Mouse (Mus musculus) adrenal gland, adult 8-10 months (tissue): ENCODE results near the gene Ccdc40. TPM values are rescaled to one million over a fixed set of nuclear protein-coding genes. Genes with fewer than 3 reads are reported as not detected.
"Not testable (repeated sequence)": the region's sequence is repeated elsewhere in the genome, so short reads cannot be mapped to it uniquely, and the experiment has no call there.

Source experiments
- DNase-seq: peaks from one replicate; pipeline ENCODE4 v3.0.0; 2022
- total RNA-seq, 4 experiments: library from RNA; stranded (reverse); gene quantifications; 2 replicates each; pipeline ENCODE4 v1.2.4; 2022

Gene Ccdc40
- total RNA-seq, 4 experiments from 2014 or later, result 0.73 to 1.9 (median 1.3) TPM

DNA sequence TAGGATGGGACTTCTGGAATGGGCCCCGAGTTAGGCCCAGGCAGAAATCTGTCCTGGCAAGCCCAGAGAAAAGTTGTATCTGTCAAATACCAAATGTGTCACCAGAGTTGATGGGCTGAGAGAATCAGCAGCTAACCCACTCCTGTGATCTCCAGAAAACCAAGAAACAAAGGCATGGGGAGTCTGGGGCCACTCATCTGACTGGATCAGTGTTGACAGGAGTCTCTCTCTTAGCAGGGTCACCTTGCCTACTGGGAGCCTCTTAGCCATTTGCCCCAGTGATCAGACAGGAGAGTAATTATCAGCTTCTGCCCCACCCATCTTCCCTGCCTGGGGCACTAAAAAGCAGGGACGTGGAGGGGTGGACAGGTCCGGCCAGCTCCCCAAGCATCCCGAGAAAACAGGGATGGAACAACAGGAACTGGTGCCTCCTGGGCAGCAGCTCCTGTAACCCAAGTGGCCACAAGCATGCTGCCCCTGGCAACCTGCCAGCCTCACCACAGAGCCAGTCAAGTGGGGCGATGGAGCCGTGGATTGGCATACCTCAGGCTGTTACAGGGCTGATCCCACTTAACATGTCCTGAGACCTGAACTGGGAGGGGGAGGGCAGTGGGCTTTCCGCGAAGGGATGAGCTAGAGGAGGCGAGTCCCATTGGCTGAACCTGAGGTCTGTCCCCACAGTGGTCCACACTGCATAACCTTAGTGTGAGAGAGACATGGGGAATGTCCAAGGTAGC lies 57.6 kb downstream of the Ccdc40 start:
- DNase-seq, result no peak

- no peak for DNase-seq
Measured at GRCm38 (mm10) chr11:119287207-119287992, 59.0 kb downstream of the Ccdc40 start.

DNA sequence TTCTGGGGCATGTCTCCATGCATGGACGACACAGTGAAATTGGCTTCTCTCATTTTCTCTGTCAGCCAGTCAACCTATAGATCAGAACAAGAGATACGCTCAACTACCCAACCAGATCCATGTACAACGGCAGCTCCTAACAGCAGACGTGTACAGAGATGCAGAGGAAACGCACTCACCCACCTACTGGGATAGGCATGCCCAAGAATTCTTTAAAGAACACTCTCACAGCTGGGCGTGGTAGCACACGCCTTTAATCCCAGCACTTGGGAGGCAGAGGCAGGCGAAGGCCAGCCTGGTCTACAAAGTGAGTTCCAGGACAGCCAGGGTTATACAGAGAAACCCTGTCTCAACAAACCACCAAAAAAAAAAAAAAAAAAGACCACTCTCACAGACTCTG lies 64.5 kb downstream of the Ccdc40 start:
- DNase-seq, result not testable (repeated sequence)

DNA sequence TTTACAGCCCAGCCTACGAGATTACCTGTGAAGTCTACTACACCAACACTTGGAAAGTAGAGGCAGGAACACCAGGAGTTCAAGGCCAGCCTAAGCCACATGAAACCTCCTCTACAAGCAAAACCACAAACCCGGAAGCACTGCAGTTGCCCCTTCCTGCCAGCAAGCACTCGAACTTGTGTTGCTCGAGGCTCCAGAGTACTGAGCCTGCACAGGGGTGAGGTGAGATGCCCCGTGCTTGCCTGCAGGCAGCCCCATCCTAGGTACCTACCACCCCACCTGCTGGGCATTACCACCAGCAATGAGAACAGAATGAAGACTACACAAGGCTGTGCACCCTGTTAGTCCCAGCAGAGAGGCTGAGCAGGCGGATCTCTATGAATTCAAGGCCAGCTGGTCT lies 69.6 kb downstream of the Ccdc40 start:
- DNase-seq, result no peak

- no peak for DNase-seq
Measured at GRCm38 (mm10) chr11:119298917-119299316, 70.5 kb downstream of the Ccdc40 start.

- DNase-seq, result peak; percentile 89
Measured at GRCm38 (mm10) chr11:119299391-119300245, 71.2 kb downstream of the Ccdc40 start, which contains the start of gene Eif4a3. Gene Eif4a3, minus strand, starts transcription at chr11:119300089.

DNA sequence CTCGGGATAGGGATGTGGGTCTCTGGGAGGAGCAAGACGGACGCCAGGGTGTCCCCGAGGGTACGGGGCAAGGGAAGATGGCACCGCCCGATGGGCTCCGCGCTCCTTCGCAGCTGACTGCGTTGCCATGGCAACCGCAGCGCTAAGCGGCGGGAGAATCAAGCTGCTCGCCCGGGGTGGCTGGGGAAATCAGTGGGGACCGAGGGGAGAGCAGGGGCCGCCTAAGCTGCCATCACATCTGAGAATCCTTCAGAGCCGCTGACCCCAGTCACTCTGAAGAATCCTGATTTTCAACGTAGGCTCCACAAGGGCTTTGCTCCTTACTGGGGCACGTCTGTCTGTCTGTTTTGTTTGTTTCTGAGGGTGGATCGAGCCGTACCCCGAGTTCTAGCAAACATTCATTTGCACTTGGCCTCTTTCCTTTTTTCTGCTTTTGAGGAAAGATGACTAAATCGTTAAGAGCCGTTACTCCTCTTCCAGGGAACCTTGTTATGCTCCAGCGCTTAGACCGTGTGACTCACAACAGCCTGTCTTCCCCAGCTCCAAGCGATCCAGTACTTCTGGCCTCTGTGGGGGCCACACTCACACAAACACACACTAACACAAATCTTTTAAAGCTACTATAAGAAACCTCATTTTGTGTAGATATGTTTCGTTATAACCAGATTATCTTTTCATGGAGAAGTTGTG lies 72.0 kb downstream of the Ccdc40 start:
- DNase-seq, result no peak

DNA sequence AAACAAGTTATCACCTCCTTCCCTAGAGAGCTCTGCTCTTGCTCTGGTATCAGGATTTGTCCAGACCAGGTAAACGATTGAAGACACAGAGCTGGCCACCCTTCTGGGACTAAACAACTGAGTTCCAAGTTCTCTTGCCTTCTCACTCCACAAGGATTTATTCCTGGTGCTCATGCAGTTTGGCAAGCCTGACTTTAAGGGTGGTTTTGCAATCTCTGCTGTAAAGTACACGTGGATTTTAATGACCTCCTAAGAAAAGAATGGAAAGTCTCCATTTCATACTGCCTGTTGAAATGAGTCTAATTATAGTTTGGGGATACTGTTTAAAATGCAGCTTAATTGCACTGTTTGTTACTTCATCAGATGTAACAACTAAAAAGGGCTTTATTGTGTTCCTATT lies 72.6 kb downstream of the Ccdc40 start:
- DNase-seq, result no peak

DNA sequence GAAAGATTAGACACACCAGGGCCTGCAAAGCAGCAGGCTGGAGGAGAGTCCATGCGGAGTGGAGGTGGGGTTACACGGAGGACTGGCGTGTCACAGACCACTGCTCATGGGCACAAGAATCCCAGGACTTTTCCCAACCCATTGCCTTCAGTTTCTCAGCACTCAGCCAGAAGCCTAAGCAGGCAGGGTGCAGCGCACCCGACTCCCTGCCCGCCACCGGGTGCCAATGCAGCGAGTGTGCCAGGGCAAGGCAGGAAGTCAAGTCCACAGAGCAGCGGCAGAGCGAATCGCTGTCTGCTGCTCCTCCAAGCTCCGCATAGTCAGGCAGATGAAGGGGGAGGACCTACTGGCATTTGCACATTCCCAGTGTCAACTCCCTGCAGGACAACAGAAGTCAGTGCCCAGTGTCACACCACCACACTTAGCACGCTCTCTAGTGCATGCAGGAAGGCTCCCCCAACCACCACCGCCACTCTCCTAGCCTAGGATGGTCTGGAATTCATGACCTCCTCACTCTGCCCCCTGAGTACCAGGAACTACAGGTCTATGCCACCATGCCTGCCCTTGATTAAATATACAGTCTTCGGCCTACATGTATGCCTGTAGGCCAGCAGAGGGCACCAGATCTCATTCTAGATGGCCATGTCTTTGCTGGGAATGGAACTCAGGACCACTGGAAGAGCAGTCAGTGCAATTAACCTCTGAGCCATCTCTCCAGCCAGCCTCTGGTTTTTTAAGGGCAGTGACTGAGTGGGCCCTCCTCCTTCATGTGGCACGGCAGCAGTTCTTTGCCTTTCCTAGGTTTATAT lies 76.7 kb downstream of the Ccdc40 start:
- no peak for DNase-seq

- no peak for DNase-seq
Measured at GRCm38 (mm10) chr11:119306762-119307657, 78.6 kb downstream of the Ccdc40 start.

GRCm38 (mm10) chr11:119307658-119307867 lies 79.2 kb downstream of the Ccdc40 start, which contains the start of gene Card14:
Gene Card14, plus strand, starts transcription at chr11:119307768.
- DNase-seq, result no peak

GRCm38 (mm10) chr11:119307916-119308315 lies 79.5 kb downstream of the Ccdc40 start:
- no peak for DNase-seq

DNA sequence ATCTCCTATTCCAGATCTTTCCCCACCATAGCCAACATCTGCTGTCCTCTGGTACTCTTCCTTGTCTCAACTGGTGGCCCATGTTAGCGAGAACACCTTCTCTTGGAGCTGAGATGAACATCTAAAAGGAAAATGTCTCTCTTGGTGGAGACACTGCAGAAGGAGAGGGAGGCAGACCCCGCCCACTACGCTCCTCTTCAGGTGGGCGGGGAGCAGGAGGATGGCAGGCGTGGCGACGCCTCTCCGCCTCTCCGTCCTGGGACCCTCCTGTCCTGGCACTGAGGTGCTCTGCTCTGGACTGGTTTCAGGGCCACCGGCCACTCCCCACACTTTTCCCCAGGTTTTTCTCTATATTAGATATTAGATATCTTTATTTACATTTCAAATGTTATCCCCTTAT lies 82.2 kb downstream of the Ccdc40 start:
- no peak for DNase-seq

- DNase-seq, result no peak
Measured at GRCm38 (mm10) chr11:119314252-119314936, 86.0 kb downstream of the Ccdc40 start.

Other genes with a start within 250 kb of the Ccdc40 start
- not detected for gene Enpp7, start 240.4 kb upstream of the Ccdc40 start, total RNA-seq
- 1 to 10 TPM; 4.6 to 8.1 (median 5.6) TPM for gene Cbx2, start 205.6 kb upstream of the Ccdc40 start, total RNA-seq
- gene Cbx8, start 187.6 kb upstream of the Ccdc40 start, total RNA-seq, result 10 to 100 TPM; 15.3 to 24.0 (median 16.5) TPM
- 100 to 1,000 TPM in 1 of 4 experiments, 10 to 100 TPM in 3; 70.8 to 227 (median 87.4) TPM for gene Cbx4, start 142.4 kb upstream of the Ccdc40 start, total RNA-seq
- 10 to 100 TPM; 17.1 to 26.4 (median 22.0) TPM for gene Tbc1d16, start 73 bp upstream of the Ccdc40 start, total RNA-seq
- 100 to 1,000 TPM; 128 to 162 (median 139) TPM for gene Gaa, start 39.3 kb downstream of the Ccdc40 start, total RNA-seq
- gene Eif4a3, start 71.5 kb downstream of the Ccdc40 start, total RNA-seq, result 100 to 1,000 TPM; 130 to 147 (median 132) TPM
- 1 to 10 TPM in 1 of 4 experiments, under 1 TPM in 3; 0.12 to 1.1 (median 0.75) TPM for gene Card14, start 79.2 kb downstream of the Ccdc40 start, total RNA-seq
- gene Sgsh, start 127.0 kb downstream of the Ccdc40 start, total RNA-seq, result 10 to 100 TPM; 21.9 to 28.3 (median 24.9) TPM
- gene Slc26a11, start 127.0 kb downstream of the Ccdc40 start, total RNA-seq, result 10 to 100 TPM in 2 of 4 experiments, 1 to 10 TPM in 2; 9.0 to 10.2 (median 9.9) TPM
- 10 to 100 TPM; 28.2 to 41.6 (median 36.2) TPM for gene Rnf213, start 164.5 kb downstream of the Ccdc40 start, total RNA-seq